Mouse (Mus musculus): ENCODE measurements around the gene Pyy.

Pyy gene

GRCm38 (mm10) chr11:102107732-102108131 is at the start of gene Pyy:
Gene Pyy, minus strand, starts transcription at chr11:102107832.
- no peak for DNase-seq (ENCODE audit: low spot score)

- no peak for DNase-seq (ENCODE audit: low spot score)
Observed at GRCm38 (mm10) chr11:102156786-102157089, 49.1 kb upstream of the Pyy start.

GRCm38 (mm10) chr11:102156039-102156785 is 48.6 kb upstream of the Pyy start, which contains the start of gene Tmem101:
Gene Tmem101, minus strand, starts transcription at chr11:102156404.
- peak; percentile 85 for DNase-seq (ENCODE audit: low spot score)

GRCm38 (mm10) chr11:102147213-102147989 is 39.8 kb upstream of the Pyy start:
- no peak for DNase-seq (ENCODE audit: low spot score)

GRCm38 (mm10) chr11:102146531-102146930 is 38.9 kb upstream of the Pyy start:
- DNase-seq (ENCODE audit: low spot score), result no peak

GRCm38 (mm10) chr11:102146005-102146404 is 38.4 kb upstream of the Pyy start:
- DNase-seq (ENCODE audit: low spot score), result no peak

GRCm38 (mm10) chr11:102145471-102146001 is 37.9 kb upstream of the Pyy start, which contains the start of gene Nags:
Gene Nags, plus strand, starts transcription at chr11:102145513.
- DNase-seq (ENCODE audit: low spot score), result no peak

- no peak for DNase-seq (ENCODE audit: low spot score)
Observed at GRCm38 (mm10) chr11:102144957-102145470, 37.4 kb upstream of the Pyy start.

GRCm38 (mm10) chr11:102142355-102142754 is 34.7 kb upstream of the Pyy start:
- DNase-seq (ENCODE audit: low spot score), result no peak

GRCm38 (mm10) chr11:102140508-102140907 is 32.9 kb upstream of the Pyy start:
- DNase-seq (ENCODE audit: low spot score), result peak; percentile 69

- DNase-seq (ENCODE audit: low spot score), result no peak
Observed at GRCm38 (mm10) chr11:102138447-102138740, 30.8 kb upstream of the Pyy start.

GRCm38 (mm10) chr11:102137625-102138446 is 30.2 kb upstream of the Pyy start:
- no peak for DNase-seq (ENCODE audit: low spot score)

- DNase-seq (ENCODE audit: low spot score), result no peak
Observed at GRCm38 (mm10) chr11:102134516-102134915, 26.9 kb upstream of the Pyy start.

- no peak for DNase-seq (ENCODE audit: low spot score)
Observed at GRCm38 (mm10) chr11:102117386-102117785, 9.8 kb upstream of the Pyy start.

GRCm38 (mm10) chr11:102116241-102116640 is 8.6 kb upstream of the Pyy start:
- no peak for DNase-seq (ENCODE audit: low spot score)

GRCm38 (mm10) chr11:102111576-102111975 is 3.9 kb upstream of the Pyy start:
- no peak for DNase-seq (ENCODE audit: low spot score)

GRCm38 (mm10) chr11:102106911-102107310 is 721 bp downstream of the Pyy start:
- no peak for DNase-seq (ENCODE audit: low spot score)

- no peak for DNase-seq (ENCODE audit: low spot score)
Observed at GRCm38 (mm10) chr11:102102485-102103258, 5.0 kb downstream of the Pyy start.

- no peak for DNase-seq (ENCODE audit: low spot score)
Observed at GRCm38 (mm10) chr11:102101219-102101618, 6.4 kb downstream of the Pyy start, which contains the start of gene Ppy. Gene Ppy, minus strand, starts transcription at chr11:102101319.

- no peak for DNase-seq (ENCODE audit: low spot score)
Observed at GRCm38 (mm10) chr11:102096887-102097391, 10.7 kb downstream of the Pyy start.

GRCm38 (mm10) chr11:102096446-102096845 is 11.2 kb downstream of the Pyy start:
- no peak for DNase-seq (ENCODE audit: low spot score)

Data from layer of hippocampus, adult 9-10 months (tissue).